Mouse (Mus musculus): ENCODE measurements around the gene Il2ra. TPM values are rescaled to one million over a fixed set of nuclear protein-coding genes. Genes with fewer than 3 reads are reported as not detected.

Il2ra gene
- polyA plus RNA-seq, 1 experiment from 2014 or later = not detected

DNA sequence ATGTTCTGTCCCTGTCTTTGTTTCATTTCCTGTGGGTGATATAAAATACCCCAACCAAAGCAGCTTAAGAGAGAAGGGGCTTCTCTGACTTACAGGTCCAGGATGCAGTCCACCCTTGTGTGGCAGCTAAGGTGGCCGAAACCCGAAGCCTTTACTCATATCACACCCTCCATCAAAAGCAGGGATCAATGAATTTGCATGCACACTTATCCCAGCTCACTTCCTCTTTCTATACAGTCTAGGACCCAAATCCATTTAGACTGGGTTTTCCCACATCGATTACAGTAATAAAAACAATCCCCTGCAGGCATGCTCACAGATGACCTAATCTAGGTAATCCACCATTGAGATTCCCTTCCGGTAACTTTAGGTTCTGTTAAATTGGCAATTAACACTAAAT is 43.9 kb downstream of the Il2ra start:
- WGBS (ENCODE audit: insufficient replicate concordance) = 65% methylated on average over 4 of the region's 4 CpGs
- Histone ChIP-seq H3K27ac (no peak overlapping the region), H3K9ac (no peak overlapping the region)

DNA sequence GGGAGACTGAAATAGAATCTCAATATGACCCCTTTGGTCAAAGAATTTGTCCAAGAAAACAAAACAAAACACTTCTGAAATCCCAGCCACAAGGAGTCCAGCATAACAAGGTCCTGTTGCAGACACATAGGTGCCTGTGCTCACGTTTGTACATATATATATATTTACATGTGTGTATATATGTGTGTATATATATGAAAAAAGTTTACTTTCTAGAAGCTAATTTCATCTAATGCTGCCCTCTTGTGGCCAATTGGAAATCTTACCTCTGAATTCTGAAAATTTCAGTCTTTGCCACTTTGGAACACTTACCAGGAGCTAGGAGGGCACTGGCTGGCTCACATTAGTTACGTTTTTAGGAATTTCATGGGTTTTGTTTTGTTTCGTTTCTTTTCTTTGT is 44.8 kb downstream of the Il2ra start:
- Histone ChIP-seq H3K36me3 (no peaks in the 10 kb centered on the region), H3K4me2 (no peak overlapping the region), H3K9me3 (replicated peaks) (no peaks in the 10 kb centered on the region), H3K27ac (no peak overlapping the region), H3K27me3 (replicated peaks) (no peaks in the 10 kb centered on the region), H3K9ac (no peak overlapping the region), H3K4me3 (no peak overlapping the region), H3K4me1 (no peaks in the 10 kb centered on the region)
- ATAC-seq = no peak
- 15% methylated on average over 3 of the region's 3 CpGs for WGBS (ENCODE audit: insufficient replicate concordance)

More for the DNA sequence above, 43.9 kb downstream of the Il2ra start:
- Histone ChIP-seq H3K4me1 (no peaks in the 10 kb centered on the region), H3K4me3 (no peak overlapping the region), H3K36me3 (no peaks in the 10 kb centered on the region), H3K4me2 (no peak overlapping the region), H3K27me3 (replicated peaks) (no peaks in the 10 kb centered on the region), H3K9me3 (replicated peaks) (no peaks in the 10 kb centered on the region)
- ATAC-seq = no peak

DNA sequence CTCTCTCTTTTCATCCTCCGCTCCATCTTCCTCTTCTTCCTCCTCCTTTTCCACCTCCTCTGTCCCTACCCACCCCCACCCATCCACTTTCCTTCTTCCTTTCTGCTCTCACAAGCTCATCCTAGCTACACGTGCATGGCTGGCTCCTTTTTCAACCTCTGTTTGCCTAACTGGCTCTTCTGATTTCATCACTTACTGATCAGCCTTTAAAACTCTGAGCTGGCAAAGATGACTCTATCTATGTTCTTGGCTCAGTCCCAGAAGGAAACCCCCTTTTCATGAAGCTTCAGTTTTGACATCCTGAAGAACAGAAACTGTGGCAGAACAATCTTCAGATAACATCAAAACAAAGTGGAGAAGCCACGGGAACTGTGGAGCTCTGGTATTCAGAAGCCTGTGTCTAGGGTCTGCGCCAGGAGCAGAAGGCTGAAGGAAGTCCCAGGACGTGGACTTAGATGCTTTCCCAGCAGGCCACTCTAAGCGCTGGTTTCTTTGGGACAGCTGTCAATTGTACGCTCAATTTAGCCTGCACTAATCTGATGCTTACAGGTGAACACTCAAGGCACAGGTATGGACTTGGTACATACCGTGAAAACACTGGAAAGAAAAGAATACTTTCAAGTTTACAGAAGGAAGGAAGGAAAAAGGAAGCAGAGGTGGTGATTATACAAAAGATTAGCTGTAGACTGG is 47.7 kb downstream of the Il2ra start:
- no peak for ATAC-seq
- WGBS (ENCODE audit: insufficient replicate concordance) = 59% methylated on average over 8 of the region's 8 CpGs

DNA sequence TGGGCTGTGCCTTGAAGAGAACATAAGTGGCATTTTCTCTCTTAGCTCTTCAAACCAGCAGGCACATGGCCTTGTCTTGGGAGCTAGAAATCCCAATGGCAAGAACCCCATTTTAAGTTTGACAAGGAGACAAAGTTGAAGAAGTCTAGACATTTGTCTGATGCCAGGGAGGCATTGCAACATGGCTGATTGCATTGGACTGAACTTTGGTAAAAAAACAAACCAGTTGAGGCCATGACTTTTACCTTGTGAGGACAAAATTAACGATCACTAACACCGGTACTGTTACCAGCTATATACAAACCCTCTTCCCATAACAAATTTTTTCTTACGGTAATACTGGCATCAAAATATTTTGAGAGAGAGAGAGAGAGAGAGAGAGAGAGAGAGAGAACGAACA is 50.7 kb downstream of the Il2ra start:
- H3K9ac ChIP-seq = no peak overlapping the region
- no peak overlapping the region for H3K4me3 ChIP-seq
- no peak for ATAC-seq
- H3K27ac ChIP-seq = no peak overlapping the region
- no peak overlapping the region for H3K4me2 ChIP-seq
- H3K36me3 ChIP-seq = no peaks in the 10 kb centered on the region
- no peaks in the 10 kb centered on the region for H3K4me1 ChIP-seq
- no peaks in the 10 kb centered on the region for H3K9me3 ChIP-seq (replicated peaks)
- no peaks in the 10 kb centered on the region for H3K27me3 ChIP-seq (replicated peaks)
- WGBS (ENCODE audit: insufficient replicate concordance) = 80% methylated on average over 4 of the region's 4 CpGs

More for the DNA sequence above, 47.7 kb downstream of the Il2ra start:
- H3K27ac ChIP-seq = no peak overlapping the region
- H3K9ac ChIP-seq = no peak overlapping the region
- H3K4me1 ChIP-seq = no peaks in the 10 kb centered on the region
- H3K36me3 ChIP-seq = no peaks in the 10 kb centered on the region
- H3K27me3 ChIP-seq (replicated peaks) = no peaks in the 10 kb centered on the region
- H3K4me2 ChIP-seq = no peak overlapping the region
- no peaks in the 10 kb centered on the region for H3K9me3 ChIP-seq (replicated peaks)
- H3K4me3 ChIP-seq = no peak overlapping the region

DNA sequence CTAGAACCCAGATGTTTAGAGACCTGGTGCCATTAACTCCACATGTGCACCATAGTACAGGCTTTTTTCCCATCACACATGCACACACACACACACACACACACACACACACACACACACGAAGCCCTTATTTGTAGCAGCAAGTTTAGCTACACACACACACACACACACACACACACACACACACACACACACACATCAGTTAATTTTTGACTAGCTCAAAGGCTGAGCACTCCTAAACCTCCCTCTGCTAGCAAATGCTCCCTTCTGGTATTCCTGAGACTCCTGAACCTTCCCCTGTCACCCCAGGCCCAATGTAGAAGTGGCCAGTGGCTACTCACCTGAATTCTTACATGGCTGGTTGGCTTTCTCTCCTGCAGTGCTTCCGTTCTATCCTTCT is 51.5 kb downstream of the Il2ra start:
- 42% methylated on average over 2 of the region's 2 CpGs for WGBS (ENCODE audit: insufficient replicate concordance)
- Histone ChIP-seq H3K4me2 (no peak overlapping the region), H3K36me3 (no peaks in the 10 kb centered on the region), H3K9me3 (replicated peaks) (no peaks in the 10 kb centered on the region), H3K9ac (no peak overlapping the region), H3K27ac (no peak overlapping the region), H3K4me3 (no peak overlapping the region), H3K27me3 (replicated peaks) (no peaks in the 10 kb centered on the region), H3K4me1 (no peaks in the 10 kb centered on the region)
- ATAC-seq = peak; percentile 24; the same call in 1 of the 2 replicates

DNA sequence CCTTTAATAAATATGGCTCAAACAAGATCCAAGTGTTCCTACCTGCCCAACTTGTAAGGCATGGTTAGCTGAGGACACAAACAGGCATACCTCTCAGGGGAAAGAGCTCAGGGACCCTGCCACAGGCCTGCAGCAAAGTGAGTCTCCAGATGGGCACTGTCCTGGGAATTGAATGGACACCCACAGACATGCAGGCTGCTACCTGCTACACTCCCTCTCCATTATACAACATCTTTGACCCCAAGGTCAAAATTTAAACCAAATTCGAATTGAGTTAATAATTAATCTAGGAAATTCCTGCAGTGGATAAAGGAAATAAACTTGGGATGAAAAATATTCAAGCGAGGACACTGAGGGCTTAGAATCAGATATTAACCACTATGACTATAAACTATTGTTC is 53.3 kb downstream of the Il2ra start:
- H3K9me3 ChIP-seq (replicated peaks) = 0 out of 2 replicates have a peak, but pooled peaks cover 3% of the 10 kb centered on the region
- H3K27me3 ChIP-seq (replicated peaks) = no peaks in the 10 kb centered on the region
- WGBS (ENCODE audit: insufficient replicate concordance) = 36% methylated on average over 2 of the region's 2 CpGs
- no peak overlapping the region for H3K4me2 ChIP-seq
- no peak overlapping the region for H3K9ac ChIP-seq
- H3K4me1 ChIP-seq = 0 out of 2 replicates have a peak, but pooled peaks cover 4% of the 10 kb centered on the region
- H3K4me3 ChIP-seq = no peak overlapping the region
- H3K27ac ChIP-seq = no peak overlapping the region
- ATAC-seq = no peak
- H3K36me3 ChIP-seq = no peaks in the 10 kb centered on the region

DNA sequence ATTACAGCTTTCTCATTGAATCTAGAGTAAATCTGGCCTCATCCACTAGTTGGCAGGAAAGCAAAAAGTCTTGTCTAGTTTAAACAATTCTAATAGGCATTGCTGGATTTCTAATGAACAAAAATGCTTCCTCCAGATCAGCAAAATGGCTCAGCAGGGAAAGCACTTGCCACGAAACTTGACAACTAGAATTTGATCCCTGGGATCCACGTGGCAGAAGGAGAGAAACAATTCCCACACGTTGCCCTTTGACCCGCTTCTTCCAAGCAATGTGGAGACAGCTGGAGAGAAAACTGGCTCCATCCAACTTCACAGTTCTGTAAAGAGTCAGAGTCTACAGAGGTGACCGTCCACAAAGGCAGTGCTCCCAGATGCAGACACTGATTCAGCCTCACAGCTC is 56.4 kb downstream of the Il2ra start:
- Histone ChIP-seq H3K4me2 (no peak overlapping the region), H3K9ac (no peak overlapping the region), H3K27me3 (replicated peaks) (no peaks in the 10 kb centered on the region), H3K4me1 (0 out of 2 replicates have a peak, but pooled peaks cover 4% of the 10 kb centered on the region), H3K9me3 (replicated peaks) (0 out of 2 replicates have a peak, but pooled peaks cover 3% of the 10 kb centered on the region), H3K27ac (no peak overlapping the region), H3K36me3 (no peaks in the 10 kb centered on the region), H3K4me3 (no peak overlapping the region)
- ATAC-seq = no peak
- WGBS (ENCODE audit: insufficient replicate concordance) = 63% methylated on average over 5 of the region's 5 CpGs

DNA sequence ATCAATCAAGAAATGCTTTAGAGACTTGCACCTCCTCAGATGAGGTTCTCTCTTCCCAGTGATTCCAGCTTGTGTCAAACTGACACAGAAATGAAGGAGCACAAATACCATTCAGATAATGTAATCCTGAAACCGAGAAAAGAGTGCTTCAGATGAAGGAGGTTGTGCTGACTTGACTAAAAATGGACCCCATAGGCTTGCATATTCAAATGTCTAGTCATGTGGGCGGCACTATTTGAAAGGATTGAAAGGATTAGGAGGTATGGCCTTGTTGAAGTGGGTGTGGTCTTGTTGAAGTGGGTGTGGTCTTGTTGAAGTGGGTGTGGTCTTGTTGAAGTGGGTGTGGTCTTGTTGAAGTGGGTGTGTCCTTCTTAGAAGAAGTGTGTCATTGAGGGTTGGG is 57.3 kb downstream of the Il2ra start:
- Histone ChIP-seq H3K9me3 (replicated peaks) (0 out of 2 replicates have a peak, but pooled peaks cover 3% of the 10 kb centered on the region), H3K4me1 (peaks cover 5% of the 10 kb centered on the region; the same call in 1 of the 2 replicates), H3K4me2 (no peak overlapping the region), H3K36me3 (no peaks in the 10 kb centered on the region), H3K27me3 (replicated peaks) (peaks cover under 1% of the 10 kb centered on the region; the same call in 1 of the 2 replicates), H3K9ac (no peak overlapping the region), H3K27ac (no peak overlapping the region), H3K4me3 (no peak overlapping the region)
- no peak for ATAC-seq
- 84% methylated on average over 2 of the region's 2 CpGs for WGBS (ENCODE audit: insufficient replicate concordance)

DNA sequence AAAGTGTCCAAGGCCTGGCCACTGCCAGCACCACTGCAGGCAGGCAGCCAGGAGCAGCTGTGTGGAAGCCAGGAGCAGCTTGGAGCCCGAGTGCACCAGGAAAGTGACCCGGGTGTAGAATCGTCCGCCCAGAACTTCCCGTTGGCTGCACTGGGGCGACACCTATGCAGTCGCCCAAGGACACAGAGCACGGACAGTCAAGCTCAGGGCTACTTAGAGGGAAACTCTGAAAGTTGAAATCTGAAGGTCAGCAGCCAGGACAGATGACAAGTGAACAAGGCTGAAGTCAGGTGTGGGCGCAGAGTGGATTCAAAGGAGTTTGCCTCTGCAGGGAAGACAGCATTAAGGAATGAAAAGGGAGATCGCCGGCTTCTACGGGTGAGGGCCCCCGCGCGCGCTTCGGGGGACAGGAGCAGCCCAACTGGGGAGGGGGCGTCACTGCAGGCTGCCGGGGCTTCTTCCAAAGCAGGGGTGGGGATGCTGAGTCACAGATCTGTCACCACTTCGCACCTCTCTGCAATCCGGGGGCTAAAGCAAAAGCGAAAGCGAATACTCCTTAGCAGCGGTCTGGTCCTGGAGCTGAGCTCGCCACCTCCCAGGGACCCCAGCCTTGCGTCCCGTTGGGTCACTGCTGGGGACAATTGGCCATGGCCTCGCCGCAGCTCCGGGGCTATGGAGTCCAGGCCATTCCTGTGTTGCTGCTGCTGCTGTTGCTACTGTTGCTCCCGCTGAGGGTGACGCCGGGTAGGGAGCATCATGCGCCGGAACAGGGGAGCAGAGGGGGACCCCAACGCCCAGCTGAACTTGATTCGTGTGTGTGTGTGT is 62.8 kb downstream of the Il2ra start, which contains the start of gene Il15ra:
TSS of gene Il15ra (plus strand) at position 90 of the 825 bp plus-strand sequence.
- Histone ChIP-seq H3K9ac (peak within 1 kb of the TSS; percentile 68), H3K27ac (no peak within 1 kb of the TSS), H3K4me1 (peaks cover 32% of the 10 kb centered on the region), H3K27me3 (replicated peaks) (peaks cover 15% of the 10 kb centered on the region), H3K36me3 (no peaks in the 10 kb centered on the region), H3K4me3 (peak within 1 kb of the TSS; percentile 72), H3K9me3 (replicated peaks) (no peaks in the 10 kb centered on the region), H3K4me2 (peak within 1 kb of the TSS; percentile 91)
- ATAC-seq = peak; percentile 54
- under 1% methylated on average over 37 of the region's 37 CpGs for WGBS (ENCODE audit: insufficient replicate concordance)

DNA sequence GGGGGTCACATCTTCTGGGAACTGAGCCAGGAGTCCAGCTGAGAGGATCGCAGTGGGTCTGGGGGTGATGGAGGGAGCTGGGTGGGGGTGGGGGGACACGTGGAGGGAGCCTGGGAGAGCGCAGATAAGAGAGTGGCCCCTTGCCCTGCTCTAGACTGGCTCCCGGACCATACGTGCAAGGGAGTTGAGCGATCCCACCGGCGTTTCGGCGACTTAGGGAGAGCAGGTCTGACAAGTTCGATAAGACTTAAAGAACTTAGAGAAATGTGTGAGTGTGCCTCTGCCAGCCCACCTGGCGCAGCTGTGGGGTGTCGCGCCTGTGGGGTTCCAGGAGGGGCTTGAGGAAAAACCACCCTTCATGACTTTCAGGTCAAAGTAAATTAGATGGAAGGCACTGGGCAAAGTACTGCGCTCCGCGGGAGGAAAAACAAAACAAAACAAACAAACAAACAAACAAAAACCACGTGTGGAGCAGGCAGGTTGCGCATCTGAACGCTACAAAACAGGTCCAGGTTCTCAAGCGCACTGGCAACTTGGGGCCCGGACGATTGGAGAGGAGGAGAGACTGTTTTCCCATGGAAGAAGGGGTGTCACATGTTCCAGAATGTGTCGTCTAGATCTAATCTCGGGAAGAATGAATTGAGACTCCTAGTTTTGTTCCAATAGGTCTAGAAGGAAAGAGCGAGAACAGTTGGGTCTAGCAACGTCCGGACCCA is 63.6 kb downstream of the Il2ra start:
- Histone ChIP-seq H3K4me3 (peak overlapping the region; percentile 72), H3K27ac (no peak overlapping the region), H3K36me3 (no peaks in the 10 kb centered on the region), H3K9ac (peak overlapping the region; percentile 68), H3K4me1 (peaks cover 32% of the 10 kb centered on the region), H3K9me3 (replicated peaks) (no peaks in the 10 kb centered on the region), H3K4me2 (peak overlapping the region; percentile 91), H3K27me3 (replicated peaks) (peaks cover 15% of the 10 kb centered on the region)
- WGBS (ENCODE audit: insufficient replicate concordance) = 7% methylated on average over 28 of the region's 28 CpGs
- ATAC-seq = peak; percentile 62

DNA sequence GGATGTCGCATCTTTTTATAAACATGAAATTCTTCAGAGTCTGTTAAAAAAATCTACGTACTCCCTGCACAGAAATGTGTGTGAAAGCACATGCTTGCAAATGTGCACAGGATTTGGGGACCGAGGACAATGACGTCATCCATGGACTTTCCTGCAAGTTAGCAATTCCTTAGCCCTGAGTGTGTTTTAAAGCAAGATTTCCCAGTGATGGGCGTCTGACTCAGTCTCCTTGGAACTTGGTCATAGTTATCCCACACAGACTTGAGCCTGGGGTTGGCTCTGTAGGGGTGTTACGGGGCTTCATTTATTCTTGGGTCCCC is 64.1 kb downstream of the Il2ra start:
- peak overlapping the region; percentile 91 for H3K4me2 ChIP-seq
- 40% methylated on average over 6 of the region's 6 CpGs for WGBS (ENCODE audit: insufficient replicate concordance)
- ATAC-seq = no peak
- H3K27me3 ChIP-seq (replicated peaks) = peaks cover 15% of the 10 kb centered on the region
- H3K4me3 ChIP-seq = peak overlapping the region; percentile 72
- H3K4me1 ChIP-seq = peaks cover 32% of the 10 kb centered on the region
- no peaks in the 10 kb centered on the region for H3K9me3 ChIP-seq (replicated peaks)
- no peak overlapping the region for H3K9ac ChIP-seq
- no peak overlapping the region for H3K27ac ChIP-seq
- no peaks in the 10 kb centered on the region for H3K36me3 ChIP-seq

DNA sequence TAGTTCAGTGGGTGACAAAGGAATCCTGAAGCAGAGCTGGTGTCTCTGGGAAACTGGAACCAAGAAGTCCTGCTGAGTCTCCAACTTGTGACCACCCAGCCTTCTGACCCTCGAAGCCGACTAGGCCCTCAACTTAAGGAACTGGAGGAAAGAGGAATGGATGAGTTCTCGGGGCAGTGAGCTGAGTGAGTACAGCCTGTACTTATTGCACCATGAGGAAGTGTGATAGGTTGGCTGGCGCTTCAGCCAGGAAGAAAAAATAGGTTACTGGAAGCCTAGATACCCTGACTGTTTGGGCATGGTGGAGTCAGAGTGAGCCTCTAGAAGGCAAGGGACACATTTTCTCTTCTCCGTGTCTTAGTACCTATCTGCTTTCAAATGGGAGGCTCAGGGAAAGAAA is 65.9 kb downstream of the Il2ra start:
- Histone ChIP-seq H3K4me2 (no peak overlapping the region), H3K27ac (no peak overlapping the region), H3K9ac (no peak overlapping the region), H3K9me3 (replicated peaks) (no peaks in the 10 kb centered on the region), H3K36me3 (no peaks in the 10 kb centered on the region), H3K27me3 (replicated peaks) (peaks cover 15% of the 10 kb centered on the region), H3K4me1 (peaks cover 32% of the 10 kb centered on the region), H3K4me3 (no peak overlapping the region)
- no peak for ATAC-seq
- WGBS (ENCODE audit: insufficient replicate concordance) = 44% methylated on average over 5 of the region's 5 CpGs
